Mouse (Mus musculus): ENCODE results near the gene BC052040. TPM values are rescaled to one million over a fixed set of nuclear protein-coding genes. Genes with fewer than 3 reads are reported as not detected.

The BC052040 gene
- total RNA-seq, 1 experiment = 7.9 TPM

- Histone ChIP-seq H3K4me3 (ENCODE audit: insufficient read depth in 1 of 2, low read depth in 1 of 2, low read length in 2 of 2, poor library complexity in 1 of 2, severe bottlenecking in 1 of 2) (peak overlapping the region in 1 of 2 experiments; percentile 88; a peak in 2 of 4 replicates), H3K36me3 (ENCODE audit: control insufficient read depth, insufficient read depth, low read length, poor library complexity, severe bottlenecking) (no peaks in the 10 kb centered on the region), H3K27ac (ENCODE audit: insufficient read depth, low read depth, low read length, poor library complexity, severe bottlenecking) (no peak overlapping the region), H3K4me1 (ENCODE audit: control insufficient read depth in 2 of 2, insufficient read depth in 2 of 2, low read length in 2 of 2, poor library complexity in 1 of 2) (peaks cover 3 to 11% of the 10 kb centered on the region in 2 experiments; a peak in 3 of 4 replicates), H3K9ac (ENCODE audit: insufficient read depth, low read depth, low read length, poor library complexity, severe bottlenecking) (no peak overlapping the region), H3K9me3 (ENCODE audit: control insufficient read depth, insufficient read depth, low read depth, low read length) (no peaks in the 10 kb centered on the region)
- no peak for DNase-seq (ENCODE audit: low read depth, low spot score)
- in situ Hi-C loops (cut with MboI; ENCODE audit: low sequenced_read_pairs in 2 of 2, unreplicated experiment in 2 of 2) = loop anchor here in 1 of 2 experiments (25.0 kb wide), 1 partner anchor 482 kb away; the partner anchor contains the start of gene Meis2
- TF ChIP-seq CHD2 (IDR thresholded peaks at IDR 0.05; ENCODE audit: low read depth, low read length) (no peak), ZC3H11A (IDR thresholded peaks at IDR 0.05; ENCODE audit: borderline replicate concordance, low read depth, low read length) (no peak), MAFK (IDR thresholded peaks at IDR 0.05; ENCODE audit: insufficient read depth, low read depth, low read length) (no peak), ZNF384 (IDR thresholded peaks at IDR 0.05; ENCODE audit: low read depth, low read length) (0 out of 2 replicates have a peak, but pooled peaks have one; percentile 6), HCFC1 (IDR thresholded peaks at IDR 0.05; ENCODE audit: borderline replicate concordance, insufficient read depth, low read length) (no peak)
Observed at GRCm38 (mm10) chr2:115579976-115580375, 1.5 kb upstream of the BC052040 start.

DNA sequence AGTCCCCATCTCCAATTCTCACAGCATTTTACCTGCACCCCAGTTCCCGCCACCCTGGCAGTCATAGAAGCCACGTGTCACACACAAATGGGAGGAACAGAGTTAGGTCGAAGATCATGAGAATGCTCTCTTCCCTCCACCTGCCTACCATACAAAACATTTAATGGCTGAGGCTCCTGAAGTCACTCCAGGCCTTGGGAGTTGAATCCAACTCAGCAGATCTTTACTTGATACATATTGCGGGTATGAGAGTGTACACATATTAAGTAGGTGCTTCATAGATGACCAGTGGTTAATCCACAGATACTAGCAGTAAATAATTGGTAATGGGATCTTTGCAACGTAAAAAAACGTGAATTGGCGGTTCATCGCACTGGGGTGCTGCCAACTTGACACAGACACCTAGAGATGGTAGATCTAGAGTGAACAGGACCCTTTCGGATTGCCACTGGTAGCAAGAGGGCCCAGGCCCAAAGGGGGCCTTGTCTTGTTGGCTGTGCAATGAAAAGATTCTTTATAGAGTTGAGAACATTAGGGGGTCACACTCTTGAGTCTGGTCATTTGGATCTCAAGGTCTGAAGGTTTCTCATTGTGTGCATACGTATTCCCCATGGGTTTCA is 583 bp downstream of the BC052040 start:
- TF ChIP-seq CHD2 (IDR thresholded peaks at IDR 0.05; ENCODE audit: low read depth, low read length) (no peak), ZNF384 (IDR thresholded peaks at IDR 0.05; ENCODE audit: low read depth, low read length) (no peak), MAFK (IDR thresholded peaks at IDR 0.05; ENCODE audit: insufficient read depth, low read depth, low read length) (no peak), ZC3H11A (IDR thresholded peaks at IDR 0.05; ENCODE audit: borderline replicate concordance, low read depth, low read length) (no peak), HCFC1 (IDR thresholded peaks at IDR 0.05; ENCODE audit: borderline replicate concordance, insufficient read depth, low read length) (no peak)
- Histone ChIP-seq H3K36me3 (ENCODE audit: control insufficient read depth, insufficient read depth, low read length, poor library complexity, severe bottlenecking) (no peaks in the 10 kb centered on the region), H3K4me3 (ENCODE audit: insufficient read depth in 1 of 2, low read depth in 1 of 2, low read length in 2 of 2, poor library complexity in 1 of 2, severe bottlenecking in 1 of 2) (peak overlapping the region; percentile 76 to 88), H3K4me1 (ENCODE audit: control insufficient read depth in 2 of 2, insufficient read depth in 2 of 2, low read length in 2 of 2, poor library complexity in 1 of 2) (peaks cover 4 to 11% of the 10 kb centered on the region in 2 experiments; a peak in 3 of 4 replicates), H3K9ac (ENCODE audit: insufficient read depth, low read depth, low read length, poor library complexity, severe bottlenecking) (peak overlapping the region; percentile 72), H3K9me3 (ENCODE audit: control insufficient read depth, insufficient read depth, low read depth, low read length) (no peaks in the 10 kb centered on the region), H3K27ac (ENCODE audit: insufficient read depth, low read depth, low read length, poor library complexity, severe bottlenecking) (peak overlapping the region; percentile 44; the same call in 1 of the 2 replicates)
- DNase-seq (ENCODE audit: low read depth, low spot score) = no peak
- in situ Hi-C loops (cut with MboI; ENCODE audit: low sequenced_read_pairs in 2 of 2, unreplicated experiment in 2 of 2) = loop anchor here in 1 of 2 experiments (25.0 kb wide), 1 partner anchor 480 kb away; the partner anchor contains the start of gene Meis2

DNA sequence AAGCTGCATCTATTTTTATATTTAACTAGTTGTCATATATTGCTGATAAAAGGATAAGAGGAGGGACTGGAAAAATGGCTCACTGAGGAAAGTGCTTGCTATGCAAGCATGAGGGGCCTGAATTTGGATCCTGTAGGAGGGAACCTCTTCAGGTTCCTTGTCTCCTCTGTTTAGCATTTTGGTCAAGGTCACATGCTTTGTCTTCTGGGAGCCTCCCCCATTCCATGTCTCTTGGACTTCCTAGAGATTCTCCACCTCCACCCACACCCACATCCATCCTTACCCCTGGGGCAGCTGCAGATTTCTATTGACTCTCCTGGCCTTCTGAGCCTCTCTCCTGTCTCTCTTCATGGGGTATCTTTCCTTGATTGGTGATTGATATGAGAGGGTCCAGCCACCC is 2.3 kb downstream of the BC052040 start:
- no peak overlapping the region; the same call in 1 of the 2 replicates for H3K27ac ChIP-seq (ENCODE audit: insufficient read depth, low read depth, low read length, poor library complexity, severe bottlenecking)
- in situ Hi-C loops (cut with MboI; ENCODE audit: low sequenced_read_pairs in 2 of 2, unreplicated experiment in 2 of 2) = loop anchor here in 1 of 2 experiments (25.0 kb wide), 1 partner anchor 479 kb away; the partner anchor contains the start of gene Meis2

DNA sequence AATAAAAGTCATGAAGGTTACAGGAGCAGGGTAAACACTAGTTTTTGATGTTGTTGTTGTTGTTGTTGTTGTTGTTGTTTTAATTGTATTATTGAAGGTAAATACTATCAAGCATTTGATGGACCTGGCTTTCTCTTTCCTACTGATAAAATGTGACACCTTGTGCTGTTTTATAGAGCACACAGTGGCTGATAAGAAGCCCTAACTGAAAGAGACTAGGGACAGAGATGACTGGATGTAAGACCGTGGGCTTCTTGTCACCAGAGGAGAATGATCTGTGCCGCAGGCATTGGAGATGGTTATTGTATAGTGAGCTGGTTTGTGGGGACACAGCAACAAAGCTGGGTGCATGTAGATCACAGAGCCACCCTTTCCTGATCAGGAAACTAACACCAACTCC is 9.1 kb downstream of the BC052040 start:
- Histone ChIP-seq H3K9ac (ENCODE audit: insufficient read depth, low read depth, low read length, poor library complexity, severe bottlenecking) (no peak overlapping the region), H3K4me3 (ENCODE audit: insufficient read depth in 1 of 2, low read depth in 1 of 2, low read length in 2 of 2, poor library complexity in 1 of 2, severe bottlenecking in 1 of 2) (no peak overlapping the region), H3K27ac (ENCODE audit: insufficient read depth, low read depth, low read length, poor library complexity, severe bottlenecking) (no peak overlapping the region), H3K36me3 (ENCODE audit: control insufficient read depth, insufficient read depth, low read length, poor library complexity, severe bottlenecking) (no peaks in the 10 kb centered on the region), H3K4me1 (ENCODE audit: control insufficient read depth in 2 of 2, insufficient read depth in 2 of 2, low read length in 2 of 2, poor library complexity in 1 of 2) (peaks cover 1 to 2% of the 10 kb centered on the region in 2 experiments; a peak in 1 of 4 replicates), H3K9me3 (ENCODE audit: control insufficient read depth, insufficient read depth, low read depth, low read length) (no peaks in the 10 kb centered on the region)
- in situ Hi-C loops (cut with MboI; ENCODE audit: low sequenced_read_pairs in 2 of 2, unreplicated experiment in 2 of 2) = loop anchor here in 1 of 2 experiments (25.0 kb wide), 1 partner anchor 472 kb away; the partner anchor contains the start of gene Meis2
- no peak for DNase-seq (ENCODE audit: low read depth, low spot score)
- TF ChIP-seq ZNF384 (IDR thresholded peaks at IDR 0.05; ENCODE audit: low read depth, low read length) (no peak), MAFK (IDR thresholded peaks at IDR 0.05; ENCODE audit: insufficient read depth, low read depth, low read length) (no peak), CHD2 (IDR thresholded peaks at IDR 0.05; ENCODE audit: low read depth, low read length) (no peak), ZC3H11A (IDR thresholded peaks at IDR 0.05; ENCODE audit: borderline replicate concordance, low read depth, low read length) (no peak), HCFC1 (IDR thresholded peaks at IDR 0.05; ENCODE audit: borderline replicate concordance, insufficient read depth, low read length) (no peak)

More for the DNA sequence above, 2.3 kb downstream of the BC052040 start:
- TF ChIP-seq ZNF384 (IDR thresholded peaks at IDR 0.05; ENCODE audit: low read depth, low read length) (no peak), ZC3H11A (IDR thresholded peaks at IDR 0.05; ENCODE audit: borderline replicate concordance, low read depth, low read length) (no peak), MAFK (IDR thresholded peaks at IDR 0.05; ENCODE audit: insufficient read depth, low read depth, low read length) (no peak), HCFC1 (IDR thresholded peaks at IDR 0.05; ENCODE audit: borderline replicate concordance, insufficient read depth, low read length) (no peak), CHD2 (IDR thresholded peaks at IDR 0.05; ENCODE audit: low read depth, low read length) (no peak)
- Histone ChIP-seq H3K9ac (ENCODE audit: insufficient read depth, low read depth, low read length, poor library complexity, severe bottlenecking) (no peak overlapping the region), H3K36me3 (ENCODE audit: control insufficient read depth, insufficient read depth, low read length, poor library complexity, severe bottlenecking) (no peaks in the 10 kb centered on the region), H3K9me3 (ENCODE audit: control insufficient read depth, insufficient read depth, low read depth, low read length) (no peaks in the 10 kb centered on the region), H3K4me3 (ENCODE audit: insufficient read depth in 1 of 2, low read depth in 1 of 2, low read length in 2 of 2, poor library complexity in 1 of 2, severe bottlenecking in 1 of 2) (no peak overlapping the region), H3K4me1 (ENCODE audit: control insufficient read depth in 2 of 2, insufficient read depth in 2 of 2, low read length in 2 of 2, poor library complexity in 1 of 2) (peaks cover 4 to 11% of the 10 kb centered on the region in 2 experiments; a peak in 3 of 4 replicates)
- no peak for DNase-seq (ENCODE audit: low read depth, low spot score)
